ENCODE assay signal across 9 mouse cellular contexts in genomic region chr1:138550184-138550583, GRCm38 (mm10).
DNase-seq lines count a peak whose midpoint lies in the region; ATAC-seq and TF ChIP-seq lines count a peak whose summit lies in the region.
"Had no signal": no experiment of that assay in that cellular context is flagged by ENCODE, and none has a peak within 500 bp of the region (broad histone marks: within the 10 kb centered on the region; RNA-seq: fewer than 3 reads in every experiment).

No protein-coding gene starts in this region.

- H3K9ac ChIP-seq in heart, postnatal 0 days (replicated peaks; ENCODE audit: low read depth, low read length) = 0 out of 2 replicates have a peak overlapping the region, but pooled peaks have one; percentile 15
- no peak overlapping the region for H3K9ac ChIP-seq in lung, embryonic 16.5 days (ENCODE audit: low read length)
- no peak overlapping the region for H3K9ac ChIP-seq in forebrain, embryonic 11.5 days (ENCODE audit: low read length)

- TF ChIP-seq CTCF in E14TG2a.4 (conservative IDR thresholded peaks at IDR 0.05; ENCODE audit: low read length) = no peak
- no peak for TF ChIP-seq CTCF in heart, postnatal 0 days (IDR thresholded peaks at IDR 0.05; ENCODE audit: low read depth)

- WGBS in heart, postnatal 0 days = 31% methylated on average over 6 of the region's 6 CpGs
- 47% methylated on average over 6 of the region's 6 CpGs for WGBS in lung, embryonic 16.5 days
- 61% methylated on average over 6 of the region's 6 CpGs for WGBS in forebrain, embryonic 11.5 days

- DNase-seq in ZHBTc4 (ENCODE audit: low read depth, low spot score) = peak; percentile 58
- peak; percentile 51 for DNase-seq in heart, postnatal 0 days (ENCODE audit: low spot score)
- DNase-seq in forebrain, embryonic 11.5 days (ENCODE audit: low spot score) = no peak
- no peak for DNase-seq in retina, embryonic 14.5 days (ENCODE audit: low spot score)
- DNase-seq in frontal cortex, postnatal 36 days (ENCODE audit: low spot score in 2 of 2) = no peak

- H3K36me3 ChIP-seq in E14TG2a.4 (ENCODE audit: insufficient read depth, low read length) = no peaks in the 10 kb centered on the region
- H3K36me3 ChIP-seq in heart, postnatal 0 days (replicated peaks; ENCODE audit: control insufficient read depth, insufficient read depth, low read length) = no peaks in the 10 kb centered on the region
- no peaks in the 10 kb centered on the region for H3K36me3 ChIP-seq in lung, embryonic 16.5 days (ENCODE audit: control insufficient read depth, insufficient read depth, low read length)
- no peaks in the 10 kb centered on the region for H3K36me3 ChIP-seq in forebrain, embryonic 11.5 days (ENCODE audit: control insufficient read depth, insufficient read depth, low read length)

- peak overlapping the region; percentile 61 for H3K27ac ChIP-seq in heart, postnatal 0 days (ENCODE audit: low read depth)
- no peak overlapping the region for H3K27ac ChIP-seq in lung, embryonic 16.5 days (ENCODE audit: low read length)
- H3K27ac ChIP-seq in forebrain, embryonic 11.5 days (ENCODE audit: low read depth, low read length) = no peak overlapping the region
- H3K27ac ChIP-seq: hindbrain, postnatal 0 days had no signal

- TF ChIP-seq EP300 in heart, postnatal 0 days (IDR thresholded peaks at IDR 0.05; ENCODE audit: low read depth) = no peak

- H3K4me1 ChIP-seq in E14TG2a.4 (replicated peaks; ENCODE audit: low read depth, low read length) = peaks cover 22% of the 10 kb centered on the region
- peaks cover 6% of the 10 kb centered on the region for H3K4me1 ChIP-seq in heart, postnatal 0 days (ENCODE audit: control insufficient read depth, insufficient read depth)
- no peaks in the 10 kb centered on the region for H3K4me1 ChIP-seq in lung, embryonic 16.5 days (replicated peaks; ENCODE audit: control insufficient read depth, insufficient read depth, low read length)
- no peaks in the 10 kb centered on the region for H3K4me1 ChIP-seq in forebrain, embryonic 11.5 days (replicated peaks; ENCODE audit: control insufficient read depth, insufficient read depth, low read length)

- no peaks in the 10 kb centered on the region for H3K9me3 ChIP-seq in E14TG2a.4 (ENCODE audit: low read length)
- H3K9me3 ChIP-seq in heart, postnatal 0 days (replicated peaks; ENCODE audit: control insufficient read depth, low read length) = 0 out of 2 replicates have a peak, but pooled peaks cover 3% of the 10 kb centered on the region
- H3K9me3 ChIP-seq in lung, embryonic 16.5 days (ENCODE audit: control insufficient read depth, low read length) = no peaks in the 10 kb centered on the region
- H3K9me3 ChIP-seq in forebrain, embryonic 11.5 days (ENCODE audit: control insufficient read depth, low read length) = no peaks in the 10 kb centered on the region

- peak overlapping the region; percentile 36 for H3K4me2 ChIP-seq in heart, postnatal 0 days (ENCODE audit: low read depth, low read length)
- no peak overlapping the region for H3K4me2 ChIP-seq in lung, embryonic 16.5 days (ENCODE audit: low read depth, low read length)
- H3K4me2 ChIP-seq in forebrain, embryonic 11.5 days (ENCODE audit: low read depth, low read length, severe bottlenecking) = no peak overlapping the region

- ATAC-seq in heart, postnatal 0 days (ENCODE audit: insufficient read depth, low read depth) = peak; percentile 73
- ATAC-seq in lung, embryonic 16.5 days (ENCODE audit: low read depth) = peak; percentile 42
- no peak for ATAC-seq in forebrain, embryonic 11.5 days (replicated peaks; ENCODE audit: low FRiP score)
- ATAC-seq in erythroblast, adult 5-6 weeks (replicated peaks; ENCODE audit: low FRiP score, poor library complexity, severe bottlenecking) = no peak
- ATAC-seq: hindbrain, postnatal 0 days had no signal

- H3K4me3 ChIP-seq in E14TG2a.4 (replicated peaks; ENCODE audit: low read length) = peak overlapping the region; percentile 56
- H3K4me3 ChIP-seq in heart, postnatal 0 days (ENCODE audit: low read depth, low read length) = no peak overlapping the region
- H3K4me3 ChIP-seq in lung, embryonic 16.5 days (ENCODE audit: low read length) = no peak overlapping the region
- H3K4me3 ChIP-seq in forebrain, embryonic 11.5 days (ENCODE audit: low read depth, low read length) = no peak overlapping the region

- H3K27me3 ChIP-seq in E14TG2a.4 (ENCODE audit: insufficient read depth, low read length) = no peaks in the 10 kb centered on the region
- H3K27me3 ChIP-seq in heart, postnatal 0 days (ENCODE audit: control insufficient read depth, insufficient read depth, low read length) = no peaks in the 10 kb centered on the region
- no peaks in the 10 kb centered on the region for H3K27me3 ChIP-seq in lung, embryonic 16.5 days (ENCODE audit: control insufficient read depth, insufficient read depth, low read depth, low read length)
- no peaks in the 10 kb centered on the region for H3K27me3 ChIP-seq in forebrain, embryonic 11.5 days (ENCODE audit: control insufficient read depth, insufficient read depth, low read length)

Comparison
In these comparisons a context has a peak if more than half of its experiments do, and no peak if none do; other contexts are left out.
1. DNase-seq: peak in ZHBTc4 (single experiment) and heart, postnatal 0 days (single experiment); none in forebrain, embryonic 11.5 days (single experiment), retina, embryonic 14.5 days (single experiment) and frontal cortex, postnatal 36 days (0 of 2).
2. ATAC-seq: peak in heart, postnatal 0 days (single experiment) and lung, embryonic 16.5 days (single experiment); none in forebrain, embryonic 11.5 days (single experiment) and erythroblast, adult 5-6 weeks (single experiment).